In the genomic region with DNA sequence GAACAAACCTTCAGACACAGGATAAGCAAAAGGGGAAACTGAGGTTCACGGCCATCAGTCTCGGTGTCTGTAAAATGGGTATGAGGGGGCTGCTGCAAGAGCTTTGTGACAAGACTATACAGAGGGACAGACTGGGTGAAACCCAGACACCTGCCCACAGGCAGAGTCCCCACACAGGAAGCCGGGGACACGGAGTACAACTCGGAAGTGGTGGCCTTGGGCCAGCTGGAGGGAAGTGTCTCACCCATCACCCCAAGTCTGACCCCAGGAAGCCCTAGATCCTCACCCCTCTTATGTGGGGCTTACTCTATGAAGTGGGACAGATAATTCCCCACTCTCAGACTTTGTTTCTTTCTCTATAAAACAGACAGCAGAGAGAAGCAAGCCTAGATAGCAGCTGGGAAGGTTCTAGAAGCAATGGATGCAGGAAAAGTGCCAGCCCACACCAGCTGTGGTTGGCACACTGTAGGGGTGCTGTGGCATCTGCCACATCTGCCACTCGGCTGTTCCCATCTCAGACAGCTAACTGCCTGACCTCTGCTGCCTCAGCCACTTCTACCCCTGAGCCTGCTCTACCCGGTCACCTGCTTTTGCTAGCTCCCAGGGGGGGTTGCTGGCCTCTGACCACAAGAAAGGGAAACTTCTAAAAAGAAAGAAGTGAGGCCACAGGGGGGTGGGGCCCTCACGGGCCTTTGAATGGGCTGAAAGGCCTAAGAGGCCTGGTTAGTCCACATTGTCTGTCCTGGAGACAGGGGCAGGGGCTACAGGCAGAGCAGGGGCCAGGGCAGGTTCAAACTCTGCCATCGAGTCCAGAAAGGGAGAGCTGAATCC, we compare ENCODE assay signal across 8 mouse cellular contexts. TPM values are rescaled to one million over a fixed set of nuclear protein-coding genes. Genes with fewer than 3 reads are reported as not detected.
DNase-seq lines count a peak whose midpoint lies in the region; ATAC-seq lines count a peak whose summit lies in the region.

No protein-coding gene starts in this region.

- DNase-seq in limb, embryonic 10.5 days (ENCODE audit: low spot score), result no peak
- DNase-seq in embryo, embryonic 11 days, result peak; percentile 45
- no peak for DNase-seq in cerebellum, adult 18-20 months
- DNase-seq in layer of hippocampus, adult 11-12 months (ENCODE audit: low spot score), result no peak
- no peak for DNase-seq in left cerebral cortex, adult 11 months (ENCODE audit: low spot score)

- WGBS in limb, embryonic 12.5 days, result 66% methylated on average over 9 of the region's 9 CpGs
- 66% methylated on average over 9 of the region's 9 CpGs for WGBS in limb, embryonic 10.5 days
- WGBS in liver, embryonic 12.5 days (ENCODE audit: insufficient replicate concordance), result 37% methylated on average over 9 of the region's 9 CpGs
- WGBS in stomach, embryonic 16.5 days, result 64% methylated on average over 9 of the region's 9 CpGs

- H3K9ac ChIP-seq in limb, embryonic 12.5 days (replicated peaks), result no peak overlapping the region
- no peak overlapping the region for H3K9ac ChIP-seq in liver, embryonic 12.5 days
- H3K9ac ChIP-seq in stomach, embryonic 16.5 days (ENCODE audit: low read length), result peak overlapping the region; percentile 87

- no peak for ATAC-seq in limb, embryonic 12.5 days (ENCODE audit: insufficient number of reproducible peaks, insufficient read depth, low FRiP score, low TSS enrichment, low read depth)
- no peak for ATAC-seq in liver, embryonic 12.5 days
- no peak for ATAC-seq in stomach, embryonic 16.5 days (ENCODE audit: insufficient read depth, low FRiP score)

- peaks cover 32% of the 10 kb centered on the region for H3K4me1 ChIP-seq in limb, embryonic 12.5 days (replicated peaks)
- H3K4me1 ChIP-seq in limb, embryonic 10.5 days, result peaks cover 43% of the 10 kb centered on the region
- H3K4me1 ChIP-seq in liver, embryonic 12.5 days, result peaks cover 41% of the 10 kb centered on the region
- H3K4me1 ChIP-seq in stomach, embryonic 16.5 days (ENCODE audit: control insufficient read depth, insufficient read depth, low read length), result peaks cover 32% of the 10 kb centered on the region

- no peak overlapping the region for H3K4me3 ChIP-seq in limb, embryonic 12.5 days (replicated peaks)
- no peak overlapping the region for H3K4me3 ChIP-seq in limb, embryonic 10.5 days
- H3K4me3 ChIP-seq in liver, embryonic 12.5 days, result no peak overlapping the region
- H3K4me3 ChIP-seq in stomach, embryonic 16.5 days (replicated peaks; ENCODE audit: low read length), result peak overlapping the region; percentile 69

- H3K4me2 ChIP-seq in limb, embryonic 12.5 days, result peak overlapping the region; percentile 84; the same call in 1 of the 2 replicates
- H3K4me2 ChIP-seq in liver, embryonic 12.5 days, result peak overlapping the region; percentile 80
- H3K4me2 ChIP-seq in stomach, embryonic 16.5 days (ENCODE audit: low read depth, low read length), result peak overlapping the region; percentile 94

- no peaks in the 10 kb centered on the region for H3K9me3 ChIP-seq in limb, embryonic 12.5 days
- H3K9me3 ChIP-seq in limb, embryonic 10.5 days (replicated peaks), result no peaks in the 10 kb centered on the region
- H3K9me3 ChIP-seq in liver, embryonic 12.5 days (replicated peaks), result no peaks in the 10 kb centered on the region
- H3K9me3 ChIP-seq in stomach, embryonic 16.5 days (replicated peaks; ENCODE audit: control insufficient read depth, low read length), result no peaks in the 10 kb centered on the region

- H3K27me3 ChIP-seq in limb, embryonic 12.5 days, result peaks cover 28% of the 10 kb centered on the region
- peaks cover 48% of the 10 kb centered on the region for H3K27me3 ChIP-seq in limb, embryonic 10.5 days (ENCODE audit: low read depth, poor library complexity, severe bottlenecking)
- H3K27me3 ChIP-seq in liver, embryonic 12.5 days (replicated peaks), result peaks cover 31% of the 10 kb centered on the region
- H3K27me3 ChIP-seq in stomach, embryonic 16.5 days (ENCODE audit: control insufficient read depth, insufficient read depth, low read length), result no peaks in the 10 kb centered on the region

- no peak overlapping the region for H3K27ac ChIP-seq in limb, embryonic 12.5 days
- no peak overlapping the region for H3K27ac ChIP-seq in limb, embryonic 10.5 days
- H3K27ac ChIP-seq in liver, embryonic 12.5 days, result no peak overlapping the region
- no peak overlapping the region; the same call in 1 of the 2 replicates for H3K27ac ChIP-seq in stomach, embryonic 16.5 days (ENCODE audit: low read length)

- no peaks in the 10 kb centered on the region for H3K36me3 ChIP-seq in limb, embryonic 12.5 days
- H3K36me3 ChIP-seq in limb, embryonic 10.5 days, result no peaks in the 10 kb centered on the region
- H3K36me3 ChIP-seq in liver, embryonic 12.5 days, result no peaks in the 10 kb centered on the region
- no peaks in the 10 kb centered on the region for H3K36me3 ChIP-seq in stomach, embryonic 16.5 days (ENCODE audit: control insufficient read depth, insufficient read depth, low read length)

RNA-seq across cellular contexts. Expression of a gene that starts 1.4 kb away (rescaled TPM):
- polyA plus RNA-seq in limb, embryonic 12.5 days (2016; fragmentation: Nextera tagmentation; extraction: Ambion mirVana), result 16.4 and 18.2 TPM in 2 replicates
- polyA plus RNA-seq in limb, embryonic 10.5 days (2016; fragmentation: Nextera tagmentation; extraction: Ambion mirVana), result 12.1 and 12.3 TPM in 2 replicates
- polyA plus RNA-seq in liver, embryonic 12.5 days (2016; fragmentation: Nextera tagmentation; extraction: Ambion mirVana), result 9.0 and 9.1 TPM in 2 replicates
- polyA plus RNA-seq in stomach, embryonic 16.5 days (2015; fragmentation: Nextera tagmentation; extraction: Ambion mirVana), result 59.1 and 60.4 TPM in 2 replicates

RNA-seq across cellular contexts. Expression of a gene that starts 51.6 kb away (rescaled TPM):
- 1,006 and 1,007 TPM in 2 replicates for polyA plus RNA-seq in limb, embryonic 12.5 days (2016; fragmentation: Nextera tagmentation; extraction: Ambion mirVana)
- 893 and 996 TPM in 2 replicates for polyA plus RNA-seq in limb, embryonic 10.5 days (2016; fragmentation: Nextera tagmentation; extraction: Ambion mirVana)
- 432 and 434 TPM in 2 replicates for polyA plus RNA-seq in liver, embryonic 12.5 days (2016; fragmentation: Nextera tagmentation; extraction: Ambion mirVana)
- 530 and 537 TPM in 2 replicates for polyA plus RNA-seq in stomach, embryonic 16.5 days (2015; fragmentation: Nextera tagmentation; extraction: Ambion mirVana)

RNA-seq across cellular contexts. Expression of a gene that starts 51.9 kb away (rescaled TPM):
- 23.2 and 24.8 TPM in 2 replicates for polyA plus RNA-seq in limb, embryonic 12.5 days (2016; fragmentation: Nextera tagmentation; extraction: Ambion mirVana)
- 29.0 and 31.6 TPM in 2 replicates for polyA plus RNA-seq in limb, embryonic 10.5 days (2016; fragmentation: Nextera tagmentation; extraction: Ambion mirVana)
- polyA plus RNA-seq in liver, embryonic 12.5 days (2016; fragmentation: Nextera tagmentation; extraction: Ambion mirVana), result 19.0 and 22.9 TPM in 2 replicates
- polyA plus RNA-seq in stomach, embryonic 16.5 days (2015; fragmentation: Nextera tagmentation; extraction: Ambion mirVana), result 24.8 and 25.2 TPM in 2 replicates
